Mouse (Mus musculus): ENCODE results near the gene Trpc7.

The Trpc7 gene

DNA sequence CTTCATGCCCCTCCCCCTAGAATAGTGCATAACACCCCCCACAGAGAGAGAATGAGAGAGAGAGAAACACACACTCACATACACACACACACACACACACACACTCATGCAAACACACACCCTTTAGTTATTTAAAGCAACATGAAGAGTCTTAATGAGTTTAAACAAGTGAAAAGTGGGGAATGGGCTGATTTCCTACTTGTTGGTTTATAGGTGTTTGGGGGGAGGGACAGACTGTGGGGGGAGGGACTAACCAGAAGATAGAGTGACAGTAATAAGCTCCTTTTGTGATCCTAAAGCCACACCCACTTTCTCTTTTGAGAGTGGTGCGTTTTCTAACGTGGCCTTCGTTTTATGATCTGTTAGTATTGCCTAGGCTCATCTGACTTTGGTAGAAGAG is at the start of gene Trpc7:
Gene Trpc7, minus strand, starts transcription at position 101 of the 400 bp plus-strand sequence.
- no peak for DNase-seq (ENCODE audit: low spot score)

- no peak for DNase-seq (ENCODE audit: low spot score)
Observed at GRCm38 (mm10) chr13:56939261-56939660, 43.5 kb upstream of the Trpc7 start.

- DNase-seq (ENCODE audit: low spot score) = no peak
Observed at GRCm38 (mm10) chr13:56933832-56934510, 38.2 kb upstream of the Trpc7 start.

- DNase-seq (ENCODE audit: low spot score) = no peak
Observed at GRCm38 (mm10) chr13:56930421-56930820, 34.6 kb upstream of the Trpc7 start.

GRCm38 (mm10) chr13:56922976-56923375 is 27.2 kb upstream of the Trpc7 start:
- DNase-seq (ENCODE audit: low spot score) = no peak

GRCm38 (mm10) chr13:56921251-56921650 is 25.5 kb upstream of the Trpc7 start:
- DNase-seq (ENCODE audit: low spot score) = no peak

GRCm38 (mm10) chr13:56914721-56915120 is 18.9 kb upstream of the Trpc7 start:
- no peak for DNase-seq (ENCODE audit: low spot score)

DNA sequence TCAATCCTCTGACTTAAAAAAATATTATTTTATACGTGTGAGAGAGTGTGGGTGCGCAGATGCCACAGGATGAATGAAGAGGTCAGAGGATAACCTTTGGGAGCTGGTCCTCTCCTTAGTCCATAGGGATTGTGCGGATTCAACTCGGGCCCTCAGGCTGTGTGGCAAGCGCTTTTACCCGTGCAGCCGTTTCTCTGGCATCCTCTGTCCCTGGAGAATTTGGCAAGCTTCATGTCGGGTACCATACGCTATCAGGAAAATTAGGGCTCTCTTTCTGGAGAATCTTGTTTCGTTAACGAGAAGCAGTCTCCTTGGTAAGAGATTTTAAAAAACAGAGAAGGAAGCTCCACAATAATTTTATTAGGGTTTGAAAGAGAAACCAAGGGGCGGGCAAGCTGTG is 15.3 kb upstream of the Trpc7 start:
- DNase-seq (ENCODE audit: low spot score) = no peak

GRCm38 (mm10) chr13:56895386-56895785 is 407 bp downstream of the Trpc7 start:
- DNase-seq (ENCODE audit: low spot score) = peak; percentile 67

GRCm38 (mm10) chr13:56894543-56894942 is 1.2 kb downstream of the Trpc7 start:
- DNase-seq (ENCODE audit: low spot score) = no peak

DNA sequence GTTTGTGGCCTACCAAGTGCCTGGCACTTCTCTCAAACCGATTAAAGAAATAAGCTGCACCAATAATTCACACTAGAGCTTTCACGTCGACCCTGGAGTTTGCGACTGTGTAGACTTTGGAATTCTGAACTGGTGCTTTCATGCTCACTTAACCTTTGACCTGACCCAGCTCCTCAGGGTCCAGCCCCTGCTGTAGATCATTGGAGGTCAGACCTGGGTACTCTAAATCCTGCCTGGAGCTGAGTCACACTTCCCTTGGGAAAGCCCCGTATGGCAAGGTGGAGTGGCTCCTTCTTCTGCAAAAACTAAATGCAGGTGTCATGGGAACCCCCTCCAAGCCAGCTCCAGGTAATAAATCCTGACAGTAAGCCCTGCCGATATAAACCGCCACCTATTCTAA is 5.9 kb downstream of the Trpc7 start:
- DNase-seq (ENCODE audit: low spot score) = no peak

- no peak for DNase-seq (ENCODE audit: low spot score)
Observed at GRCm38 (mm10) chr13:56882931-56883330, 12.9 kb downstream of the Trpc7 start.

DNA sequence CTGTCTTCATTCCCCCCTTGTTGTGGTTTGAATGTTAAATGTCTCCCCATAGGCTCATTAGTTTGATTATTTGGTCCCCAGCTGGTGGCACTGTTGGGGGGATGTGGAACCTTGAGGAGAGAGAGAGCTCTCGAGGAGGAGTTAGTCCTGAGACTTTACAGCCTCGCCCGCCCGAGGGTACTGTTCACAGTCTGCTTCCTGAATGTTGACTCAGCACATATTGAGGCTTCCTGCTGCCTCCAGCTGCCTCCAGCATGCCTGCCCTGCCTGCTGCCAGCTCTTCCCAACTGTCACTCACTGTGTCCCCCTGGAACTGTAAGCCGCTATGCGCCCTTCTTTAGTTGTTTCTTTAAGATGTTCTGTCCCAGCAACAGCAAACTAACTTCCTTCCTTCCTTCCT is 31.2 kb downstream of the Trpc7 start:
- DNase-seq (ENCODE audit: low spot score) = no peak

DNA sequence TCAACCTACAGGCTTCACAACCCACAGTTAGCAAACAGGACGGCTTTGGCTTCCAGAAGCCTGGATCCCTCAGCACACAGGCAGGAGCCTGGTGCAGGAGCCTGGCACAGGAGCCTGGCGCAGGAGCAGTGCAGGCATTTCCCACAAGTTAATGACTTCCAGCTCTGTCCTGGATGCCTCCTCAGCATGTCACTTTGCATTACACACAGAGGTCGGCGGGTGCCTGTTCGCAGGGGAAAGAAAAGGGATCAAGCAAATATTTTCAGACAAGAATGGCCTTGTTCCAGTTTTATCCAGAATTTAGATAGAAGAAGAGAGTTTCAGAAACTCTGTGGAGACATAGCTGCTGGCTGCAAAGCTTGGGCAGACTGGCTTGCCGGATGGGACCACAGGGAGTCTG is 33.8 kb downstream of the Trpc7 start:
- no peak for DNase-seq (ENCODE audit: low spot score)

DNA sequence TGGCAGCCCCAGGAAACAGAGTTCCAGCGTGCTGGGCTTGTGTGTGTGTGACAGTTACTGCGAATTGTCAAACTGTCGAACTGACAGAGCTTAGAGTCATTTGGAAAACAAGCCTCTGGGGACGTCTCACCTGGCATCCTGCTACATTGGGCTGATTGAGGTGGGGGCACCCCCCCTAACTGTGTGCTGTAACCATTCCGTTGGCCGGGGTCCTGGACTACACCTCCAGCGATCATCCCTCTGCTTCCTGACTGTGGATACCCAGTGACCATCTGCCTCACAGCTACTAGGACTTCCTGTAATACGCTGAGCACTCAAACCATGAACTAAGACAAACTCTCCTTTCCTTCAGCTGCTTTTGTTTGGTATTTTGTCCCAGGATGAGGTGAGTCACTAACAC is 41.3 kb downstream of the Trpc7 start:
- no peak for DNase-seq (ENCODE audit: low spot score)

- no peak for DNase-seq (ENCODE audit: low spot score)
Observed at GRCm38 (mm10) chr13:56853436-56853835, 42.4 kb downstream of the Trpc7 start.

DNA sequence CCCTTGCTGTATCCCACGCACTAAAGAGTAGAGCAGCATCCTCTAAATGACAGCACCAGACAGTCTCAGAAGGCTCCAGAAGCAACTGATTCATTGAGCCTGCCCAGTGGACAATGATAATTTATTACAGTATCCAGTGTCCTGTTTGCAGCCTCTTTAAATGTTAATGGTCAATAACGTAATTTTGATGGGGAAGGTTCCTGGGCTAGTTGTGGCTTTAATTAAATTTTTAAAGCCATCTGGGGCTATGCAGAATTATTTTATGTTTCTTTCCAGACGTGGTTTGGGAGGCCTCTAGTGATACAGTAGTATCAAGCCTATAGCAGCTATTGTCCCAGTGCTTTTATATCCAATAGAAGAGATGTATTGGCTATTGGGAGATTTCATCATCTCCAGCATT is 49.9 kb downstream of the Trpc7 start:
- DNase-seq (ENCODE audit: low spot score) = no peak

GRCm38 (mm10) chr13:56815471-56815870 is 80.3 kb downstream of the Trpc7 start:
- DNase-seq (ENCODE audit: low spot score) = no peak

DNA sequence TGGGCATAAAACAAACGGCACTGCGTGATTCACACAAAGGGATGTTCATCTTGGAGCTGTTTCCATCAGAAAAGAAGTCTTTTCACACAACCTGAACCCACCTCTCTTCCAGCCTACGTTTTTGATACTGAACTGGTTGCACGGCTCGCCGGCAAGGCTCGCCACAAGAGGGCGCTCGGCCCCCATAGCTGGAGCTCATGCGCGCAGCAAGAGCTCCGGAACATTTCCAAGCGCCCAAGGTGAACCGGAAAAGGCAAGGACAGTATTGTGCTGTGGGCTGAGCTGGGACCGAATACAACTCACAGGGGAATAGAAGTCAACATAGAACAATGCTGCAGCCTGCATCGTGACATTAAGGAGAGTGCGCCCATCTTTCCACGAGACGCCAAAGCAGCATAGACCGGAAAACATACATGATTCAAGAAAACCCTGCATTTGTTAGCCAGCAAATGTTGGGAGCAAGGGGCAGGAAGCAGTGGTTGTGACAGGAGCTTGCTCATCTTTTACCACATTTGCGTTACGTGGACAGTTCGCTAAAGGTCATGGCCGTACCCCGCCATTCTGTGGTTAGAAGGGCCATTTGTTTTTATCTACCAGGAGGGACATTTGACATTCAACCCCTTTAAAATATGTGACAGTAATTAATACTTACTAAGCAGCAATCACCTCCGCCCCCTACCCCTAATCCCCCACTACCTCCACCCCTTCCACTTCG is 88.9 kb downstream of the Trpc7 start:
- DNase-seq (ENCODE audit: low spot score) = peak; percentile 90

DNA sequence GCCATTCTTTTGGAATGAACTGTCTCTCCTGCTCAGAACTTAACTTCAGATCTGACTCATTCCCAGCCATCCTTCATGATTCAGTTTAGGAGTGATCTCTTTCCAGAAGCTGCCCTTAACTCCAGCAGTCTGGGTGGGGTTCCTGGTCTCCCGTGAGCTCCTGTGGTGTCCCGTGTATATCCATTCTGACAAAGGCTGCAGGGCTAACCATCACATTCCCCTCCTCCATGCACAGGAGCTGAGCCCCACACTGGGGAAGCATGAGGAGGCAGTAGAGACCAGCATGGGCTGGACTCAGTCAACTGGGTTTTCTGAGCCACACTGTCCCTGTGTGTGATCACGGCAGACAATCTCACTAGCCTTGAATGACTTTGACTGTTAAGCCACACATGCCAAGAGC is 90.7 kb downstream of the Trpc7 start:
- no peak for DNase-seq (ENCODE audit: low spot score)

DNA sequence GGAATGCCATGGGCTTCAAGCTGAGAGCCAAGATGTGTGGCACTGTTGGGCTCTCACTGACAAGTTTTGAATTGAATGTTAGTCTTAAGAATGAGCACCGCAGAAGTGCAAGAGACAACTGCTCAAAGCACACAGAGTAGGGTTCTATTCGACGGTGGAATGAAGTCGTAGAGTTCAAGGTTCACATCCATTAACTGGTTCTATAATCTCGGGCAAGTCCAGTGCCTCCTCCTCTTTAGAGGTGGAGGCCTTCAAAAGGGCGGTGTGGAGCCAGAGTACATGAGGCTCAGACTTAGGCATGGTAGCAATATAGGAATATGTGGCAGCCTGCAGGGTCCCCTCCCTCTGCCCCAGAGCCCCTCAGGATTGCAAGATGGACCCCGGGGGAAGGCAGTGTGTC is 98.3 kb downstream of the Trpc7 start:
- DNase-seq (ENCODE audit: low spot score) = no peak

DNA sequence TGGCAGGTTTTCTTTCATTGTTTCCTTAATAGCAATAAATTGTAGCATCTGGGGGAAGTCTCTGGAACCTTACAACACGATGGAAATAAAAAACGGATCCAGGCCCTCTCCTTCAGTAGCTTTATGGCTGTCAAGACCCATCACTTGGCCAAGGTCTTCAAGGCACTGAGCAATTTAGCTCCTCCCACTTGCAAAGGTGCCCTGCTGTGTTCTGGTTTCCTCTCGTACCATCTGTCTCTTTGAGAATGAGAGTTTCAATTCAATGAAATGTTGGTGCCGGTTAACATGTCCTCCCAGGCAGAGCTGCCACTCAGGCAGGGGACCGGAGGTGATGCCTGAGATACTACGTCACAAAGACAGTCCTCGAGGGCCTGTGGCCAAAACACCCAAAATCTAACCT is 100.3 kb downstream of the Trpc7 start:
- DNase-seq (ENCODE audit: low spot score) = no peak

- no peak for DNase-seq (ENCODE audit: low spot score)
Observed at GRCm38 (mm10) chr13:56794441-56794840, 101.4 kb downstream of the Trpc7 start.

DNA sequence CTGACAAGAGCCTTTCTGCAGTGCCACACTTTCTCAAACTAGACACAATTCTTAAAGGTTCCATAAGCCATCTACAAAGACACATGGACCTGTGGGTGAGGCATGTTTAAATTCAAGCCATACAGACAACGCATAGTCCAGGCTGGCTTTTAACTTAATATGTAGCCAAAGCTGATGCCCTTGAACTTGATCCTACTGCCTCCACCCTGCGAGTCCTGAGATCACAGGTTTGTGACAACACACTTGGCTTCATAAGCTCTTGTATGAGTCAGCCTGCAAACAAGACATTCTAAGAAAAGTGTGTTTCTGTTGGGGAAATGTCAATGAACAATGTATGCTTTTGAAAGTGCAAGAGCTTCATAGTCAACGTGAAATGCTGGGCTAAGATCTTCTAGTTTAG is 102.9 kb downstream of the Trpc7 start:
- DNase-seq (ENCODE audit: low spot score) = no peak

All from urinary bladder, postnatal 14 days (tissue).